Mouse (Mus musculus): ENCODE results near the gene Apcs.

Apcs gene

GRCm38 (mm10) chr1:172894777-172895357 lies at the start of gene Apcs:
Apcs (minus strand) TSS chr1:172895041.
- DNase-seq (ENCODE audit: low spot score in 2 of 2), result no peak

GRCm38 (mm10) chr1:172932197-172932596 lies 37.4 kb upstream of the Apcs start:
- DNase-seq (ENCODE audit: low spot score in 2 of 2), result no peak

GRCm38 (mm10) chr1:172918450-172918849 lies 23.6 kb upstream of the Apcs start:
- no peak for DNase-seq (ENCODE audit: low spot score in 2 of 2)

- DNase-seq (ENCODE audit: low spot score in 2 of 2), result no peak
Measured at GRCm38 (mm10) chr1:172917115-172917514, 22.3 kb upstream of the Apcs start.

GRCm38 (mm10) chr1:172903313-172903712 lies 8.5 kb upstream of the Apcs start:
- no peak for DNase-seq (ENCODE audit: low spot score in 2 of 2)

GRCm38 (mm10) chr1:172895435-172895834 lies 594 bp upstream of the Apcs start:
- DNase-seq (ENCODE audit: low spot score in 2 of 2), result no peak

GRCm38 (mm10) chr1:172876675-172877074 lies 18.2 kb downstream of the Apcs start:
- peak in 1 of 2 experiments; percentile 20 for DNase-seq (ENCODE audit: low spot score in 2 of 2)

- DNase-seq (ENCODE audit: low spot score in 2 of 2), result no peak
Measured at GRCm38 (mm10) chr1:172875265-172875664, 19.6 kb downstream of the Apcs start.

- no peak for DNase-seq (ENCODE audit: low spot score in 2 of 2)
Measured at GRCm38 (mm10) chr1:172848171-172848570, 46.7 kb downstream of the Apcs start.

GRCm38 (mm10) chr1:172847044-172847761 lies 47.6 kb downstream of the Apcs start:
- no peak for DNase-seq (ENCODE audit: low spot score in 2 of 2)

Measured in right cerebral cortex, postnatal 10 days (tissue).